Comparison of ENCODE assay signal across 9 mouse cellular contexts in genomic region chr19:59321990-59322389, GRCm38 (mm10). TPM values are rescaled to one million over a fixed set of nuclear protein-coding genes. Genes with fewer than 3 reads are reported as not detected.
DNase-seq lines count a peak whose midpoint lies in the region; ATAC-seq and TF ChIP-seq lines count a peak whose summit lies in the region.
"Had no signal": no experiment of that assay in that cellular context is flagged by ENCODE, and none has a peak within 500 bp of the region (broad histone marks: within the 10 kb centered on the region; RNA-seq: fewer than 3 reads in every experiment).

Rps12-ps3 (plus strand) TSS chr19:59322290.

- ATAC-seq in kidney, embryonic 14.5 days (ENCODE audit: low FRiP score, low TSS enrichment) = no peak
- ATAC-seq in common myeloid progenitor, adult 5-6 weeks (replicated peaks; ENCODE audit: low read depth, poor library complexity, severe bottlenecking) = no peak
- ATAC-seq in intestine, embryonic 15.5 days = no peak
- ATAC-seq in megakaryocyte-erythroid progenitor cell, adult 5-6 weeks (replicated peaks; ENCODE audit: low FRiP score, low TSS enrichment, poor library complexity, severe bottlenecking) = no peak

- no peak for TF ChIP-seq POLR2A in ES-Bruce4 (IDR thresholded peaks at IDR 0.05; ENCODE audit: insufficient read depth, low read length)

- H3K4me2 ChIP-seq in kidney, embryonic 14.5 days (replicated peaks; ENCODE audit: low read depth, low read length) = no peak within 1 kb of the TSS
- no peak within 1 kb of the TSS for H3K4me2 ChIP-seq in intestine, embryonic 15.5 days (replicated peaks)
- H3K4me2 ChIP-seq: neural tube, embryonic 12.5 days had no signal

- no peaks in the 10 kb centered on the region for H3K9me3 ChIP-seq in kidney, embryonic 14.5 days (ENCODE audit: control insufficient read depth, low read length)
- H3K9me3 ChIP-seq in ES-Bruce4 (replicated peaks; ENCODE audit: control insufficient read depth, insufficient read depth, low read length, poor library complexity, severe bottlenecking) = no peaks in the 10 kb centered on the region
- no peaks in the 10 kb centered on the region for H3K9me3 ChIP-seq in intestine, embryonic 15.5 days
- H3K9me3 ChIP-seq: neural tube, embryonic 12.5 days had no signal

- no peak for TF ChIP-seq EP300 in ES-Bruce4 (IDR thresholded peaks at IDR 0.05; ENCODE audit: insufficient read depth, low read depth, low read length)

- 97% methylated on average over 13 of the region's 14 CpGs for WGBS in kidney, embryonic 14.5 days
- 98% methylated on average over 14 of the region's 14 CpGs for WGBS in intestine, embryonic 15.5 days

- no peaks in the 10 kb centered on the region for H3K4me1 ChIP-seq in kidney, embryonic 14.5 days (ENCODE audit: control insufficient read depth, insufficient read depth, low read length)
- no peaks in the 10 kb centered on the region for H3K4me1 ChIP-seq in ES-Bruce4 (ENCODE audit: control insufficient read depth, insufficient read depth, low read length)
- no peaks in the 10 kb centered on the region for H3K4me1 ChIP-seq in intestine, embryonic 15.5 days (replicated peaks)
- H3K4me1 ChIP-seq: neural tube, embryonic 12.5 days had no signal

- H3K27ac ChIP-seq in kidney, embryonic 14.5 days (ENCODE audit: low read depth, low read length) = no peak within 1 kb of the TSS
- H3K27ac ChIP-seq in ES-Bruce4 (ENCODE audit: insufficient read depth, low read length) = no peak within 1 kb of the TSS
- H3K27ac ChIP-seq in intestine, embryonic 15.5 days = no peak within 1 kb of the TSS
- H3K27ac ChIP-seq: neural tube, embryonic 12.5 days had no signal

- no peak within 1 kb of the TSS for H3K9ac ChIP-seq in kidney, embryonic 14.5 days (ENCODE audit: low read depth, low read length)
- no peak within 1 kb of the TSS for H3K9ac ChIP-seq in ES-Bruce4 (ENCODE audit: low read depth, poor library complexity, severe bottlenecking)
- no peak within 1 kb of the TSS for H3K9ac ChIP-seq in intestine, embryonic 15.5 days
- H3K9ac ChIP-seq: neural tube, embryonic 12.5 days had no signal

- no peak within 1 kb of the TSS for H3K4me3 ChIP-seq in kidney, embryonic 14.5 days (ENCODE audit: low read length)
- H3K4me3 ChIP-seq in ES-Bruce4 (ENCODE audit: low read depth, low read length) = no peak within 1 kb of the TSS
- no peak within 1 kb of the TSS for H3K4me3 ChIP-seq in intestine, embryonic 15.5 days (replicated peaks)
- H3K4me3 ChIP-seq: neural tube, embryonic 12.5 days had no signal

- DNase-seq in kidney, postnatal 14 days = no peak
- DNase-seq in cerebellum, adult 9-10 months = no peak
- DNase-seq in thymus, postnatal 10 days (ENCODE audit: low spot score in 2 of 2) = no peak

- no peaks in the 10 kb centered on the region for H3K27me3 ChIP-seq in kidney, embryonic 14.5 days (ENCODE audit: control insufficient read depth, insufficient read depth, low read length)
- H3K27me3 ChIP-seq in ES-Bruce4 (ENCODE audit: control insufficient read depth, insufficient read depth, low read length, poor library complexity, severe bottlenecking) = no peaks in the 10 kb centered on the region
- no peaks in the 10 kb centered on the region for H3K27me3 ChIP-seq in intestine, embryonic 15.5 days (replicated peaks)
- H3K27me3 ChIP-seq: neural tube, embryonic 12.5 days had no signal

- H3K36me3 ChIP-seq in kidney, embryonic 14.5 days (ENCODE audit: control insufficient read depth, insufficient read depth, low read length) = peaks cover 14% of the 10 kb centered on the region; the same call in 1 of the 2 replicates
- H3K36me3 ChIP-seq in ES-Bruce4 (ENCODE audit: control insufficient read depth, insufficient read depth, low read length, poor library complexity, severe bottlenecking) = no peaks in the 10 kb centered on the region
- no peaks in the 10 kb centered on the region for H3K36me3 ChIP-seq in intestine, embryonic 15.5 days
- H3K36me3 ChIP-seq: neural tube, embryonic 12.5 days had no signal

- no peak for TF ChIP-seq CTCF in ES-Bruce4 (IDR thresholded peaks at IDR 0.05; ENCODE audit: low read depth, low read length)

RNA-seq across cellular contexts. Expression of gene Rps12-ps3, which starts in this region (rescaled TPM):
- polyA plus RNA-seq in kidney, embryonic 14.5 days (2014; fragmentation: Nextera tagmentation; extraction: Ambion mirVana) = 37.8 and 48.6 TPM in 2 replicates
- polyA plus RNA-seq in ES-Bruce4 (2011; ENCODE audit: insufficient read depth, insufficient read length, low read depth, missing spikeins) = 534 and 780 TPM in 2 replicates
- 809 and 1,340 TPM in 2 replicates for total RNA-seq in common myeloid progenitor, adult 5-6 weeks (2017)
- polyA plus RNA-seq in intestine, embryonic 15.5 days (2015; fragmentation: Nextera tagmentation; extraction: Ambion mirVana) = 19.1 and 28.7 TPM in 2 replicates
- total RNA-seq in megakaryocyte-erythroid progenitor cell, adult 5-6 weeks (2014; fragmentation: Nextera tagmentation) = 403 and 406 TPM in 2 replicates
- total RNA-seq in megakaryocyte-erythroid progenitor cell, adult 5-6 weeks (2017) = 963 and 1,109 TPM in 2 replicates

Comparison
In these comparisons a context has a peak if more than half of its experiments do, and no peak if none do; other contexts are left out.
1. RNA of gene Rps12-ps3 (polyA plus RNA-seq): 534 to 780 TPM in ES-Bruce4; 37.8 to 48.6 TPM in kidney, embryonic 14.5 days and 19.1 to 28.7 TPM in intestine, embryonic 15.5 days; every median in the first group is over 10 times any median in the second.